Mouse (Mus musculus): Measurements from ENCODE around the gene Wipf1. TPM values are rescaled to one million over a fixed set of nuclear protein-coding genes. Genes with fewer than 3 reads are reported as not detected.

Gene Wipf1
- polyA plus RNA-seq, 1 experiment from 2014 or later: 4.1 TPM

DNA sequence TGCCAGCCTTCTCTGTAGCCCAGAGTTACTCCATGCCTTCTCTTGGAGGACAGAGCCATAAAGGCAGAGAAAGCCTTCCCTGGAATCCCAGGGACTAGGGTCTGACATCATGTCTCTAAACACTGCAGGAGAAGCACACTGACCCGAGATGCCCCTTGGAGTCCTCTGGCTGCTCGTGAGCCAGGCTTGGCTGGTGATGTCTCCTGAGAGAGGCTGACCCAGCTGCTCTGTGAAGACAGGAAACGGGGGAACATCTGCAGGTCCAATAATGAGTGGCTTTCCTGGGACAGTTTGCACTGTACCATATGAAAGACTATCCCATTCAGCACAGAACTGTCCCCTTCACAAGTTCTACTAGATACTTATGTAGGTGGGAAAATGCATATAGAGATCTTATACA is 69.4 kb downstream of the Wipf1 start:
- 45% methylated on average over 3 of the region's 3 CpGs for WGBS (ENCODE audit: insufficient replicate concordance)
- no peak for ATAC-seq (ENCODE audit: low read depth)
- Histone ChIP-seq H3K27ac (ENCODE audit: low read length) (no peak overlapping the region), H3K4me3 (ENCODE audit: low read depth, low read length) (no peak overlapping the region), H3K4me1 (ENCODE audit: control insufficient read depth, low read depth, low read length) (peaks cover 5% of the 10 kb centered on the region), H3K9me3 (replicated peaks; ENCODE audit: control insufficient read depth, low read length) (no peaks in the 10 kb centered on the region), H3K36me3 (ENCODE audit: control insufficient read depth, insufficient read depth) (no peaks in the 10 kb centered on the region), H3K27me3 (ENCODE audit: control insufficient read depth, insufficient read depth, low read depth, low read length) (no peaks in the 10 kb centered on the region), H3K4me2 (ENCODE audit: low read depth, low read length) (no peak overlapping the region), H3K9ac (ENCODE audit: low read depth, low read length) (no peak overlapping the region)

DNA sequence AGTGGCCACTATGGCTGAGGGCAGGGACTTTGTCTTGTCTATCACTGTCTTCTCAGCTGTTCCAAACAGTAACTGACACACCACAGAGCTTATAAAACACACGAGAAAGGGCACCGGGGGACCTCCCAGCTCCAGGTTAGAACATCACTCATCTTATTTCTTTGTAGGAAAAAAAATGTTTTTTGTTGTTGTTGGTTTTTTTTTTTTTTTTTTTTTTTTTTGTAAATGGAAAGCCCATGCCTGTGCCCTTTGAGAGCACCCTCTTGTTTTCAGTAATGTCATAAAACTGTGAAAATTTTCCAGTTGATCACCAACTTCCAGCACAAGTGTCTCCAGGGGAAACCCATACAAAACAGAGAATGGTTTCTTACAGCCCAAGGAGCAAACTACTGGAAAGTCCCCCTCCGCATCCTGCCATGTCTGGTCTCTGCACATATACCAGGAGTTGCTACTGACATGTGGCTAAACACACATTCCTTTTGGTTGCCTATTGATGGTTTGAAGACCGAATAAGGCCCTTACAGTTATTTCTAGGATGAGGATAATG is 69.9 kb downstream of the Wipf1 start:
- Histone ChIP-seq H3K4me1 (ENCODE audit: control insufficient read depth, low read depth, low read length) (peaks cover 6% of the 10 kb centered on the region), H3K9me3 (replicated peaks; ENCODE audit: control insufficient read depth, low read length) (no peaks in the 10 kb centered on the region), H3K36me3 (ENCODE audit: control insufficient read depth, insufficient read depth) (no peaks in the 10 kb centered on the region), H3K9ac (ENCODE audit: low read depth, low read length) (no peak overlapping the region), H3K27me3 (ENCODE audit: control insufficient read depth, insufficient read depth, low read depth, low read length) (no peaks in the 10 kb centered on the region), H3K4me2 (ENCODE audit: low read depth, low read length) (no peak overlapping the region), H3K27ac (ENCODE audit: low read length) (no peak overlapping the region), H3K4me3 (ENCODE audit: low read depth, low read length) (no peak overlapping the region)
- WGBS (ENCODE audit: insufficient replicate concordance): 47% methylated on average over 4 of the region's 4 CpGs
- no peak for ATAC-seq (ENCODE audit: low read depth)

DNA sequence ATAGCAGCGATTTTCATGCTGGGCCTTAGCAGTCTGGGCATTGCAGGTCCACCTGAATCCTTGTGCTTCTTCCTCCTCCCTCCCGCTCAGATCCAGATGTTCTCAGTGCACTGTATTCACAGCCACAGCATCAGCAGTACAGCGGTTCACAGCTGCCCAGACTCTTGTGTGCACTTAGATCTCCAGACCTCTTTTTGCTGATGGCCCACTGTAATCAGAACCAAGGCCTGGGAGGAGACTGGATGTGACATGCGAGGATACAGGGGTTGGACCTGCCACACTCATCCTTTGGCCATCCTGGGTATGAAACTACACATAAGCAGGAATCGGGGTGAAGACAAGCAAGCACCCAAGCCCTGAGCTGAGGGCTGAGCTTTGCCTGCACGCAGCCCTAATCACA is 72.6 kb downstream of the Wipf1 start:
- 75% methylated on average over 6 of the region's 6 CpGs for WGBS (ENCODE audit: insufficient replicate concordance)
- no peak overlapping the region for H3K4me2 ChIP-seq (ENCODE audit: low read depth, low read length)
- H3K4me1 ChIP-seq (ENCODE audit: control insufficient read depth, low read depth, low read length): peaks cover 20% of the 10 kb centered on the region
- no peaks in the 10 kb centered on the region for H3K36me3 ChIP-seq (ENCODE audit: control insufficient read depth, insufficient read depth)
- H3K27ac ChIP-seq (ENCODE audit: low read length): no peak overlapping the region
- no peaks in the 10 kb centered on the region for H3K9me3 ChIP-seq (replicated peaks; ENCODE audit: control insufficient read depth, low read length)
- H3K4me3 ChIP-seq (ENCODE audit: low read depth, low read length): no peak overlapping the region
- no peaks in the 10 kb centered on the region for H3K27me3 ChIP-seq (ENCODE audit: control insufficient read depth, insufficient read depth, low read depth, low read length)
- ATAC-seq (ENCODE audit: low read depth): no peak
- no peak overlapping the region for H3K9ac ChIP-seq (ENCODE audit: low read depth, low read length)

DNA sequence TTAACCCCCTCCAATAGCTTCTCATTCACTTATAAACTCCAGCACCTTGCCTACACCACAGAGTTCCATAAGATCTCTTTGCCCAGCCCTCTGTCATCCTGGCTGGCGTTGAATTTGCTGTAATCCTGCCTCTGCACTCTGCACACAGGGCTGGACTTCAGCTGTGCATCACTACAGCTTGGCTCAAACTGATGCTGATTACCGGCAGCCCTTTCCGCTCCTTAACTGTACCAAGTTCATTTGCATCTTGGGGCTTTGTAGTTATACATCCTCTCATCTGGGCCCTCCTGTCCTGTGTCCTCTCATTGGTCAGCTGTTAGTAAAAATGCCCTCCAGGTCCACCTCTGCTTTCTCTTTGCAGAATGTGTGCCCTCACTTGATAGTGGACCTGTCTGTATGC is 73.4 kb downstream of the Wipf1 start:
- no peak overlapping the region for H3K9ac ChIP-seq (ENCODE audit: low read depth, low read length)
- ATAC-seq (ENCODE audit: low read depth): no peak

DNA sequence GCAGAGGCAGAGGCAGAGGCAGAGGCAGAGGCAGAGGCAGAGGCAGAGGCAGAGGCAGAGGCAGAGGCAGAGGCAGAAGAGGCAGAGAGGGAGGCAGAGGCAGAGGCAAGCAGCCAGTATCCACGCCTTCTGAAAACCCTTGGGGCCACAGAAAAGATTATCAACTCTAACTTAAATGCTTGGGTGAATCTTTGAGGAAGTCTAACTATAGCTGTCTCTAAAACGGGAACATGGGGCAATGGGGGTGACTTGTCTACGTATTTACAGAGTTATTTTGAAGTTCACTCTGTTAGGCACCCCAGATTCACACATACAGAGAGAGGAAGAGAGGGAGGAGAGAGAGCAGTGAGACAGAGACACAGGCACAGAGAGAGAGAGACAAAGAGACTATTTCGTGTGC is 74.0 kb downstream of the Wipf1 start:
- no peak for ATAC-seq (ENCODE audit: low read depth)
- Histone ChIP-seq H3K9me3 (replicated peaks; ENCODE audit: control insufficient read depth, low read length) (no peaks in the 10 kb centered on the region), H3K9ac (ENCODE audit: low read depth, low read length) (no peak overlapping the region), H3K27me3 (ENCODE audit: control insufficient read depth, insufficient read depth, low read depth, low read length) (no peaks in the 10 kb centered on the region), H3K36me3 (ENCODE audit: control insufficient read depth, insufficient read depth) (no peaks in the 10 kb centered on the region), H3K4me2 (ENCODE audit: low read depth, low read length) (no peak overlapping the region), H3K4me3 (ENCODE audit: low read depth, low read length) (no peak overlapping the region), H3K4me1 (ENCODE audit: control insufficient read depth, low read depth, low read length) (peaks cover 20% of the 10 kb centered on the region), H3K27ac (ENCODE audit: low read length) (0 out of 2 replicates have a peak overlapping the region, but pooled peaks have one; percentile 20)
- 23% methylated on average over 4 of the region's 4 CpGs for WGBS (ENCODE audit: insufficient replicate concordance)

More for the DNA sequence above, 73.4 kb downstream of the Wipf1 start:
- 0 out of 2 replicates have a peak overlapping the region, but pooled peaks have one; percentile 20 for H3K27ac ChIP-seq (ENCODE audit: low read length)
- H3K36me3 ChIP-seq (ENCODE audit: control insufficient read depth, insufficient read depth): no peaks in the 10 kb centered on the region
- H3K4me3 ChIP-seq (ENCODE audit: low read depth, low read length): no peak overlapping the region
- H3K4me1 ChIP-seq (ENCODE audit: control insufficient read depth, low read depth, low read length): peaks cover 20% of the 10 kb centered on the region
- no peaks in the 10 kb centered on the region for H3K27me3 ChIP-seq (ENCODE audit: control insufficient read depth, insufficient read depth, low read depth, low read length)
- H3K9me3 ChIP-seq (replicated peaks; ENCODE audit: control insufficient read depth, low read length): no peaks in the 10 kb centered on the region
- H3K4me2 ChIP-seq (ENCODE audit: low read depth, low read length): no peak overlapping the region
- 66% methylated on average over 3 of the region's 3 CpGs for WGBS (ENCODE audit: insufficient replicate concordance)

DNA sequence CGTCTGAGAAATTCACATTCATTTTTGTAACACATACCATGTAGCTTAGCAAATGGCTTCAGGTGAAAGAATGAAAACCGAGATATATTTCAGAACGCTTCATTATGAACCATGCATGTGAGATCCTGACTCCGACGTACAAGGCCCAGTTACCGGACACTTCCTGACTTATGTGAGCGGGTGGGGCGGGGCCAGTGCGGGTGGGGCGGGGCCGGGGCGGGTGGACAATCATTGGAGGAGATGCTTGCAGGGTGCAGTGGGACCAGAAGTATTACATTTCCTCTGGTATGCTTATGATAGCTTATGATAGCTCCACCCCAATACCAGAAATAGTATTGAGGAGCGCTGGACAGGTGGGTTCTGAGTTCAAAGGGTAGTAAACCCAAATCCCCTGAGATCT is 74.9 kb downstream of the Wipf1 start:
- H3K27ac ChIP-seq (ENCODE audit: low read length): no peak overlapping the region
- H3K9ac ChIP-seq (ENCODE audit: low read depth, low read length): no peak overlapping the region
- H3K4me2 ChIP-seq (ENCODE audit: low read depth, low read length): peak overlapping the region; percentile 38
- 55% methylated on average over 13 of the region's 13 CpGs for WGBS (ENCODE audit: insufficient replicate concordance)
- no peaks in the 10 kb centered on the region for H3K27me3 ChIP-seq (ENCODE audit: control insufficient read depth, insufficient read depth, low read depth, low read length)
- no peak overlapping the region for H3K4me3 ChIP-seq (ENCODE audit: low read depth, low read length)
- no peaks in the 10 kb centered on the region for H3K36me3 ChIP-seq (ENCODE audit: control insufficient read depth, insufficient read depth)
- H3K4me1 ChIP-seq (ENCODE audit: control insufficient read depth, low read depth, low read length): peaks cover 20% of the 10 kb centered on the region
- H3K9me3 ChIP-seq (replicated peaks; ENCODE audit: control insufficient read depth, low read length): no peaks in the 10 kb centered on the region
- peak; percentile 64 for ATAC-seq (ENCODE audit: low read depth)

DNA sequence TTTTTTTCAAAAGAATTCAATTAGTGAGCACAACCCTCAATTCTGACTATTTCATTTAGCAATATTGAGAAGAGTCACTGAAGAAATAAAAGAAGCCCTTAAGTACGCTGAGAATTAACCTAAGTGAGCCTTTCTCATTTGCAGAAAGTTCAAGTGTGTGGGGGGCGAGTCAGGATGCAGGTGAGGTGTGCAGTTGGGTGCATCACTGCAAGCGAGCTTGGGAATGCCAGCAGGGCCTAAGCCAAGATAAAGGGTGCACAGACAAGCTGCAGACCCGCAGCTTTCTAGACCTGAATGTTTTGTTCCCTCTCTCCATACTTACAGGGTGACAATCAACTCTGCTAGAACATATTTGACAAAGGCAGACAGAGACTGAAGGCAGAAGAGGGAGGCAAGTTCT is 75.3 kb downstream of the Wipf1 start:
- H3K4me3 ChIP-seq (ENCODE audit: low read depth, low read length): no peak overlapping the region

GRCm38 (mm10) chr2:73453717-73454116 is 75.8 kb downstream of the Wipf1 start:
- H3K36me3 ChIP-seq (ENCODE audit: control insufficient read depth, insufficient read depth): no peaks in the 10 kb centered on the region
- peak overlapping the region; percentile 21; the same call in 1 of the 2 replicates for H3K27ac ChIP-seq (ENCODE audit: low read length)
- WGBS (ENCODE audit: insufficient replicate concordance): 12% methylated on average over 4 of the region's 4 CpGs
- H3K9ac ChIP-seq (ENCODE audit: low read depth, low read length): no peak overlapping the region
- H3K4me2 ChIP-seq (ENCODE audit: low read depth, low read length): peak overlapping the region; percentile 38; the same call in 1 of the 2 replicates
- H3K4me3 ChIP-seq (ENCODE audit: low read depth, low read length): no peak overlapping the region
- ATAC-seq (ENCODE audit: low read depth): 0 out of 2 replicates have a peak, but pooled peaks have one; percentile 38
- H3K27me3 ChIP-seq (ENCODE audit: control insufficient read depth, insufficient read depth, low read depth, low read length): no peaks in the 10 kb centered on the region
- no peaks in the 10 kb centered on the region for H3K9me3 ChIP-seq (replicated peaks; ENCODE audit: control insufficient read depth, low read length)
- H3K4me1 ChIP-seq (ENCODE audit: control insufficient read depth, low read depth, low read length): peaks cover 20% of the 10 kb centered on the region

More for the DNA sequence above, 75.3 kb downstream of the Wipf1 start:
- H3K9ac ChIP-seq (ENCODE audit: low read depth, low read length): no peak overlapping the region
- WGBS (ENCODE audit: insufficient replicate concordance): 48% methylated on average over 4 of the region's 4 CpGs
- no peaks in the 10 kb centered on the region for H3K36me3 ChIP-seq (ENCODE audit: control insufficient read depth, insufficient read depth)
- H3K4me1 ChIP-seq (ENCODE audit: control insufficient read depth, low read depth, low read length): peaks cover 20% of the 10 kb centered on the region
- no peaks in the 10 kb centered on the region for H3K9me3 ChIP-seq (replicated peaks; ENCODE audit: control insufficient read depth, low read length)
- ATAC-seq (ENCODE audit: low read depth): no peak
- peak overlapping the region; percentile 38 for H3K4me2 ChIP-seq (ENCODE audit: low read depth, low read length)
- H3K27me3 ChIP-seq (ENCODE audit: control insufficient read depth, insufficient read depth, low read depth, low read length): no peaks in the 10 kb centered on the region
- H3K27ac ChIP-seq (ENCODE audit: low read length): no peak overlapping the region

- H3K4me2 ChIP-seq (ENCODE audit: low read depth, low read length): peak overlapping the region; percentile 38; the same call in 1 of the 2 replicates
- no peak overlapping the region for H3K4me3 ChIP-seq (ENCODE audit: low read depth, low read length)
- WGBS (ENCODE audit: insufficient replicate concordance): 52% methylated on average over 5 of the region's 5 CpGs
Observed at GRCm38 (mm10) chr2:73453085-73453484, 76.4 kb downstream of the Wipf1 start.

More at GRCm38 (mm10) chr2:73453085-73453484, 76.4 kb downstream of the Wipf1 start:
- Histone ChIP-seq H3K4me1 (ENCODE audit: control insufficient read depth, low read depth, low read length) (peaks cover 20% of the 10 kb centered on the region), H3K27ac (ENCODE audit: low read length) (0 out of 2 replicates have a peak overlapping the region, but pooled peaks have one; percentile 21), H3K9ac (ENCODE audit: low read depth, low read length) (no peak overlapping the region), H3K9me3 (replicated peaks; ENCODE audit: control insufficient read depth, low read length) (no peaks in the 10 kb centered on the region), H3K36me3 (ENCODE audit: control insufficient read depth, insufficient read depth) (no peaks in the 10 kb centered on the region), H3K27me3 (ENCODE audit: control insufficient read depth, insufficient read depth, low read depth, low read length) (no peaks in the 10 kb centered on the region)
- no peak for ATAC-seq (ENCODE audit: low read depth)

Measured in liver, embryonic 16.5 days (tissue).